In the genomic region with DNA sequence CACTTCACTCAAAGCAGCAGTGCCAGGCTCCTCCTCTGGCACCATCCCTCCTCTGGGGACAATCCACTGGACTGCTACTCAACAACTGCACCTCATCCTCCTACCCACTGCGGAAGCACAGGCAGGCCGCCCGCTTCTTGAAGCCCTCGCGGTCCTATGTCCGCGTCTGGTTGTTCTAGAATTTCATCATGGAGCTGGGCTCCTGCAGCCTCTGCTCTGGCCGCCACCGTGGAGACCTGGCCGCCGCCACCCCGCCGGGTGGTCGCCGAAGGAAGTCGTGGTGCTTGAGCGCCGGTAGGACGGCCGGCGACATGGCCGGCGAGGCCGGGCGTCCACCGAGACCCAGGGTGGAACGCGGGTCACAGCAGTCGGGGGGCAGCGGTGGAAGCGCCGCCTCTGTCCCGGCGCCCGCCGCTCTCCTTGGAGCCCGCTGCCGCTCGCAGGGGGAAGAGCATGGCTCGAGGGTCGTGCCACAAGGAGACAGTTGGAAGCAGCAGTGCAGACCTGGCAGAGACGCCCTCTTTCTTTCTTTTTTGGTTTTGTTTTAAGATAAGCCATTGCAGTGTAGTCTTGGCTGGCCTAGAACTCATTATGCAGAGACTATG, we compare ENCODE assay signal across 9 mouse cellular contexts. TPM values are rescaled to one million over a fixed set of nuclear protein-coding genes. Genes with fewer than 3 reads are reported as not detected.
DNase-seq lines count a peak whose midpoint lies in the region; ATAC-seq and TF ChIP-seq lines count a peak whose summit lies in the region.
"Had no signal": no experiment of that assay in that cellular context is flagged by ENCODE, and none has a peak within 500 bp of the region (broad histone marks: within the 10 kb centered on the region; RNA-seq: fewer than 3 reads in every experiment).

No protein-coding gene starts in this region.

- peaks cover 25% of the 10 kb centered on the region for H3K36me3 ChIP-seq in kidney, postnatal 0 days (ENCODE audit: insufficient read depth, low read length)
- peaks cover 31% of the 10 kb centered on the region for H3K36me3 ChIP-seq in embryonic facial prominence, embryonic 10.5 days (replicated peaks)
- 0 out of 2 replicates have a peak, but pooled peaks cover 7% of the 10 kb centered on the region for H3K36me3 ChIP-seq in hindbrain, embryonic 16.5 days (ENCODE audit: control insufficient read depth, insufficient read depth, low read length)
- peaks cover 8% of the 10 kb centered on the region; the same call in 1 of the 2 replicates for H3K36me3 ChIP-seq in midbrain, postnatal 0 days (ENCODE audit: insufficient read depth, low read length)

- peak; percentile 31 for DNase-seq in kidney, postnatal 0 days (ENCODE audit: low spot score)
- DNase-seq in kidney, postnatal 14 days: no peak
- DNase-seq in ZHBTc4 (ENCODE audit: low read depth, low spot score): peak; percentile 46
- peak; percentile 56 for DNase-seq in embryonic facial prominence, embryonic 10.5 days (ENCODE audit: low spot score)
- DNase-seq in midbrain, postnatal 0 days (ENCODE audit: low spot score): peak; percentile 24
- no peak for DNase-seq in natural killer cell, adult 2 months (ENCODE audit: low spot score in 2 of 2)
- DNase-seq in gastrocnemius, postnatal 25 days: no peak

- H3K27ac ChIP-seq in kidney, postnatal 0 days: no peak overlapping the region
- peak overlapping the region; percentile 83 for H3K27ac ChIP-seq in embryonic facial prominence, embryonic 10.5 days (replicated peaks)
- H3K27ac ChIP-seq in hindbrain, embryonic 16.5 days (ENCODE audit: low read depth, low read length): no peak overlapping the region
- H3K27ac ChIP-seq in midbrain, postnatal 0 days (ENCODE audit: low read depth, low read length): no peak overlapping the region
- H3K27ac ChIP-seq: limb, embryonic 15.5 days had no signal

- peak overlapping the region; percentile 17 for H3K4me3 ChIP-seq in kidney, postnatal 0 days (replicated peaks; ENCODE audit: low read depth, low read length)
- H3K4me3 ChIP-seq in embryonic facial prominence, embryonic 10.5 days: peak overlapping the region; percentile 60
- H3K4me3 ChIP-seq in hindbrain, embryonic 16.5 days (ENCODE audit: low read length): peak overlapping the region; percentile 27
- H3K4me3 ChIP-seq in midbrain, postnatal 0 days (ENCODE audit: low read depth, low read length): no peak overlapping the region
- H3K4me3 ChIP-seq: limb, embryonic 15.5 days had no signal

- H3K9me3 ChIP-seq in kidney, postnatal 0 days (replicated peaks; ENCODE audit: low read length): no peaks in the 10 kb centered on the region
- H3K9me3 ChIP-seq in embryonic facial prominence, embryonic 10.5 days: no peaks in the 10 kb centered on the region
- no peaks in the 10 kb centered on the region for H3K9me3 ChIP-seq in hindbrain, embryonic 16.5 days (ENCODE audit: control insufficient read depth, low read length)
- no peaks in the 10 kb centered on the region for H3K9me3 ChIP-seq in midbrain, postnatal 0 days (ENCODE audit: low read length)
- H3K9me3 ChIP-seq: limb, embryonic 15.5 days had no signal

- TF ChIP-seq CTCF in kidney, postnatal 0 days (IDR thresholded peaks at IDR 0.05; ENCODE audit: low read depth): no peak
- no peak for TF ChIP-seq CTCF in midbrain, postnatal 0 days (IDR thresholded peaks at IDR 0.05)

- H3K27me3 ChIP-seq in kidney, postnatal 0 days (ENCODE audit: insufficient read depth, low read length): no peaks in the 10 kb centered on the region
- no peaks in the 10 kb centered on the region for H3K27me3 ChIP-seq in embryonic facial prominence, embryonic 10.5 days (replicated peaks; ENCODE audit: low read depth, poor library complexity, severe bottlenecking)
- H3K27me3 ChIP-seq in hindbrain, embryonic 16.5 days (replicated peaks; ENCODE audit: control insufficient read depth, insufficient read depth, low read length): no peaks in the 10 kb centered on the region
- H3K27me3 ChIP-seq in midbrain, postnatal 0 days (ENCODE audit: insufficient read depth, low read length): no peaks in the 10 kb centered on the region
- H3K27me3 ChIP-seq: limb, embryonic 15.5 days had no signal

- peak overlapping the region; percentile 27 for H3K4me2 ChIP-seq in kidney, postnatal 0 days (ENCODE audit: low read length)
- peak overlapping the region; percentile 46 for H3K4me2 ChIP-seq in hindbrain, embryonic 16.5 days (ENCODE audit: low read length)
- peak overlapping the region; percentile 34 for H3K4me2 ChIP-seq in midbrain, postnatal 0 days (ENCODE audit: low read depth, low read length, poor library complexity, severe bottlenecking)
- H3K4me2 ChIP-seq: limb, embryonic 15.5 days had no signal

- WGBS in kidney, postnatal 0 days: 31% methylated on average over 42 of the region's 42 CpGs
- 3% methylated on average over 42 of the region's 42 CpGs for WGBS in embryonic facial prominence, embryonic 10.5 days
- 7% methylated on average over 42 of the region's 42 CpGs for WGBS in hindbrain, embryonic 16.5 days
- 10% methylated on average over 41 of the region's 42 CpGs for whole genome bisulfite sequencing in midbrain, postnatal 0 days

- H3K9ac ChIP-seq in kidney, postnatal 0 days (ENCODE audit: low read depth, low read length): 0 out of 2 replicates have a peak overlapping the region, but pooled peaks have one; percentile 10
- peak overlapping the region; percentile 19; the same call in 1 of the 2 replicates for H3K9ac ChIP-seq in hindbrain, embryonic 16.5 days (ENCODE audit: low read depth, low read length)
- H3K9ac ChIP-seq in midbrain, postnatal 0 days (replicated peaks; ENCODE audit: low read length, poor library complexity, severe bottlenecking): no peak overlapping the region
- H3K9ac ChIP-seq: limb, embryonic 15.5 days had no signal

- H3K4me1 ChIP-seq in kidney, postnatal 0 days (replicated peaks; ENCODE audit: insufficient read depth, low read length): no peaks in the 10 kb centered on the region
- H3K4me1 ChIP-seq in embryonic facial prominence, embryonic 10.5 days: peaks cover 10% of the 10 kb centered on the region
- H3K4me1 ChIP-seq in hindbrain, embryonic 16.5 days (ENCODE audit: control insufficient read depth, insufficient read depth, low read depth, low read length): no peaks in the 10 kb centered on the region
- no peaks in the 10 kb centered on the region for H3K4me1 ChIP-seq in midbrain, postnatal 0 days (ENCODE audit: insufficient read depth, low read length)
- H3K4me1 ChIP-seq: limb, embryonic 15.5 days had no signal

- ATAC-seq in kidney, postnatal 0 days (replicated peaks; ENCODE audit: low FRiP score, low read depth): peak; percentile 29; the same call in 1 of the 2 replicates
- ATAC-seq in hindbrain, embryonic 16.5 days: peak; percentile 81
- peak; percentile 56; the same call in 1 of the 2 replicates for ATAC-seq in midbrain, postnatal 0 days (ENCODE audit: low FRiP score)

RNA-seq across cellular contexts. Expression of a gene that starts 34.9 kb away (rescaled TPM):
- 58.0 and 59.8 TPM in 2 replicates for polyA plus RNA-seq in kidney, postnatal 0 days (2015; fragmentation: Nextera tagmentation; extraction: Ambion mirVana)
- polyA plus RNA-seq in embryonic facial prominence, embryonic 10.5 days (2016; fragmentation: Nextera tagmentation; extraction: Ambion mirVana): 72.2 and 74.8 TPM in 2 replicates
- 74.1 and 77.1 TPM in 2 replicates for polyA plus RNA-seq in hindbrain, embryonic 16.5 days (2015; fragmentation: Nextera tagmentation; extraction: Ambion mirVana)
- 77.1 and 86.5 TPM in 2 replicates for total RNA-seq in midbrain, postnatal 0 days (2014; rRNA removed)
- 59.6 and 65.8 TPM in 2 replicates for polyA plus RNA-seq in midbrain, postnatal 0 days (2015; fragmentation: Nextera tagmentation; extraction: Ambion mirVana)
- total RNA-seq in gastrocnemius, postnatal 25 days (2021): 10 to 100 TPM; 41.8 to 47.7 TPM

RNA-seq across cellular contexts. Expression of a gene that starts 34.9 kb away (rescaled TPM):
- 23.7 and 27.6 TPM in 2 replicates for polyA plus RNA-seq in kidney, postnatal 0 days (2015; fragmentation: Nextera tagmentation; extraction: Ambion mirVana)
- 2.6 and 3.4 TPM in 2 replicates for polyA plus RNA-seq in embryonic facial prominence, embryonic 10.5 days (2016; fragmentation: Nextera tagmentation; extraction: Ambion mirVana)
- polyA plus RNA-seq in hindbrain, embryonic 16.5 days (2015; fragmentation: Nextera tagmentation; extraction: Ambion mirVana): 39.3 and 46.2 TPM in 2 replicates
- total RNA-seq in midbrain, postnatal 0 days (2014; rRNA removed): 53.9 and 58.3 TPM in 2 replicates
- polyA plus RNA-seq in midbrain, postnatal 0 days (2015; fragmentation: Nextera tagmentation; extraction: Ambion mirVana): 50.9 and 52.8 TPM in 2 replicates
- 1 to 10 TPM in 1 of 2 experiments, under 1 TPM in 1; 0.69 to 1.0 TPM for total RNA-seq in gastrocnemius, postnatal 25 days (2021)

RNA-seq across cellular contexts. Expression of a gene that starts 49.4 kb away (rescaled TPM):
- 167 and 169 TPM in 2 replicates for polyA plus RNA-seq in kidney, postnatal 0 days (2015; fragmentation: Nextera tagmentation; extraction: Ambion mirVana)
- polyA plus RNA-seq in embryonic facial prominence, embryonic 10.5 days (2016; fragmentation: Nextera tagmentation; extraction: Ambion mirVana): 128 and 149 TPM in 2 replicates
- polyA plus RNA-seq in hindbrain, embryonic 16.5 days (2015; fragmentation: Nextera tagmentation; extraction: Ambion mirVana): 204 and 217 TPM in 2 replicates
- total RNA-seq in midbrain, postnatal 0 days (2014; rRNA removed): 148 and 162 TPM in 2 replicates
- polyA plus RNA-seq in midbrain, postnatal 0 days (2015; fragmentation: Nextera tagmentation; extraction: Ambion mirVana): 224 and 237 TPM in 2 replicates
- 10 to 100 TPM; 34.1 to 37.5 TPM for total RNA-seq in gastrocnemius, postnatal 25 days (2021)

Comparison
In these comparisons a context has a peak if more than half of its experiments do, and no peak if none do; other contexts are left out.
1. DNase-seq: peak in kidney, postnatal 0 days (single experiment), ZHBTc4 (single experiment), embryonic facial prominence, embryonic 10.5 days (single experiment) and midbrain, postnatal 0 days (single experiment); none in kidney, postnatal 14 days (single experiment), natural killer cell, adult 2 months (0 of 2) and gastrocnemius, postnatal 25 days (single experiment).
2. ATAC-seq: peak in every context shown above with its lines; median percentile 81 in hindbrain, embryonic 16.5 days; 56 in midbrain, postnatal 0 days; 29 in kidney, postnatal 0 days.
3. Peak in every context shown above with its lines, with median percentiles within 50 percentile points of each other: H3K4me2 ChIP-seq.